Mouse (Mus musculus) heart, adult 9 months (tissue): ENCODE data around the gene Tecpr2.
A peak's percentile ranks its signal among the peaks of the same experiment; 100 is the strongest.

ENCODE experiments used
- DNase-seq, 2 experiments: peaks; one replicate each; pipeline ENCODE4 v3.0.0; 2022; ENCODE audit warnings: low spot score in 2 of 2

The Tecpr2 gene

GRCm38 (mm10) chr12:110948082-110948909 lies 59.2 kb downstream of the Tecpr2 start:
- DNase-seq: no peak

- DNase-seq: peak; percentile 15 to 23
These were observed 59.8 kb downstream of the Tecpr2 start for GRCm38 (mm10) chr12:110948910-110949201.

- DNase-seq: peak; percentile 47 to 56
These were observed 60.3 kb downstream of the Tecpr2 start for GRCm38 (mm10) chr12:110949410-110949809.

GRCm38 (mm10) chr12:110950151-110950550 lies 61.1 kb downstream of the Tecpr2 start:
- DNase-seq: no peak

- no peak for DNase-seq
These were observed 62.2 kb downstream of the Tecpr2 start for GRCm38 (mm10) chr12:110951236-110951635.

- DNase-seq: no peak
These were observed 63.7 kb downstream of the Tecpr2 start for GRCm38 (mm10) chr12:110952628-110953385.

- DNase-seq: no peak
These were observed 64.4 kb downstream of the Tecpr2 start for GRCm38 (mm10) chr12:110953443-110953842.

GRCm38 (mm10) chr12:110953900-110954299 lies 64.8 kb downstream of the Tecpr2 start:
- no peak for DNase-seq

- DNase-seq: no peak
These were observed 65.4 kb downstream of the Tecpr2 start for GRCm38 (mm10) chr12:110954351-110954991.

GRCm38 (mm10) chr12:110961973-110962372 lies 72.9 kb downstream of the Tecpr2 start:
- no peak for DNase-seq

- DNase-seq: no peak
These were observed 76.4 kb downstream of the Tecpr2 start for GRCm38 (mm10) chr12:110965500-110965899.

- no peak for DNase-seq
These were observed 77.0 kb downstream of the Tecpr2 start for GRCm38 (mm10) chr12:110966079-110966478.

- DNase-seq: no peak
These were observed 78.1 kb downstream of the Tecpr2 start for GRCm38 (mm10) chr12:110967146-110967545.

- no peak for DNase-seq
These were observed 81.3 kb downstream of the Tecpr2 start for GRCm38 (mm10) chr12:110970408-110970807.

GRCm38 (mm10) chr12:110971972-110972371 lies 82.9 kb downstream of the Tecpr2 start:
- no peak for DNase-seq

- no peak for DNase-seq
These were observed 84.8 kb downstream of the Tecpr2 start for GRCm38 (mm10) chr12:110973829-110974228.

GRCm38 (mm10) chr12:110974295-110974694 lies 85.2 kb downstream of the Tecpr2 start:
- peak; percentile 71 for DNase-seq

GRCm38 (mm10) chr12:110974726-110975125 lies 85.7 kb downstream of the Tecpr2 start:
- DNase-seq: no peak

GRCm38 (mm10) chr12:110975385-110975784 lies 86.3 kb downstream of the Tecpr2 start:
- no peak for DNase-seq

GRCm38 (mm10) chr12:110975838-110976468 lies 86.9 kb downstream of the Tecpr2 start:
- peak; percentile 43 to 58 for DNase-seq

- DNase-seq: no peak
These were observed 87.7 kb downstream of the Tecpr2 start for GRCm38 (mm10) chr12:110976589-110977344.
